Mouse (Mus musculus) cerebellum, adult 2 months (tissue): Measurements from ENCODE around the gene Aqp6.

Source experiments
- CTCF ChIP-seq: fragments of 200-500 bp; IDR thresholded peaks from 2 replicates; pipeline ENCODE4 v1.5.1; 2011; ENCODE audit warnings: low read depth, mild to moderate bottlenecking, control low read depth, low read length, moderate library complexity, borderline replicate concordance; ENCODE audit not compliant: insufficient read depth
- POLR2A ChIP-seq: fragments of 200-500 bp; IDR thresholded peaks from 2 replicates; pipeline ENCODE4 v1.6.1; 2011; ENCODE audit warnings: low read length, control low read depth, borderline replicate concordance; ENCODE audit not compliant: insufficient read depth

GRCm38 (mm10) chr15:99651163-99651872 is 50.1 kb downstream of the Aqp6 start, which contains the start of gene Racgap1:
- TF ChIP-seq CTCF (no peak), POLR2A (no peak)
